Mouse (Mus musculus) heart, adult 2 months (tissue): ENCODE data around the gene Nudt9.

Experiments used
- CTCF ChIP-seq: fragments of 200-600 bp; IDR thresholded peaks from 2 replicates; pipeline ENCODE4 v1.8.1; 2022; ENCODE audit warnings: antibody characterized with exemption, mild to moderate bottlenecking, moderate library complexity
- EP300 ChIP-seq: fragments of 200-500 bp; IDR thresholded peaks from 2 replicates; pipeline ENCODE4 v1.6.1; 2011; ENCODE audit warnings: low read depth, low read length, control low read depth; ENCODE audit not compliant: insufficient read depth
- POLR2A ChIP-seq: fragments of 200-500 bp; IDR thresholded peaks from 2 replicates; pipeline ENCODE4 v1.6.1; 2011; ENCODE audit warnings: mild to moderate bottlenecking, low read depth, low read length, control low read depth; ENCODE audit not compliant: insufficient read depth

- TF ChIP-seq CTCF (no peak), EP300 (no peak), POLR2A (no peak)
Measured at GRCm38 (mm10) chr5:104035066-104035465, 11.0 kb upstream of the Nudt9 start.
